Mouse (Mus musculus) embryonic facial prominence, embryonic 14.5 days (tissue): ENCODE data around the gene Clip3. TPM values are rescaled to one million over a fixed set of nuclear protein-coding genes. Genes with fewer than 3 reads are reported as not detected.

ENCODE experiments used
- ATAC-seq: fragments of 200-750 bp; cut with Nextera tagmentation; 2 replicates; pipeline ENCODE4 v1.8.0; 2017; ENCODE audit warnings: low read depth, moderate number of reproducible peaks, moderate TSS enrichment
- DNase-seq: peaks from one replicate; pipeline ENCODE4 v3.0.0-alpha.2; 2015; ENCODE audit warnings: low spot score
- H3K27ac ChIP-seq: fragments of 300-500 bp; sonication (generic); replicated peaks from 2 replicates; pipeline ENCODE4 v1.5.1; 2014; ENCODE audit warnings: low read depth, mild to moderate bottlenecking, low read length, moderate library complexity
- H3K27me3 ChIP-seq: fragments of 300-500 bp; sonication (generic); replicated peaks from 2 replicates; pipeline ENCODE4 v1.6.1; 2014; ENCODE audit warnings: low read length; ENCODE audit not compliant: control insufficient read depth, insufficient read depth
- H3K36me3 ChIP-seq: fragments of 300-500 bp; sonication (generic); 2 replicates; pipeline ENCODE4 v1.6.1; 2014; ENCODE audit warnings: low read length, mixed read lengths; ENCODE audit not compliant: control insufficient read depth, insufficient read depth
- H3K4me1 ChIP-seq: fragments of 300-500 bp; sonication (generic); 2 replicates; pipeline ENCODE4 v1.6.1; 2014; ENCODE audit warnings: antibody characterized with exemption, low read length; ENCODE audit not compliant: control insufficient read depth, insufficient read depth
- H3K4me2 ChIP-seq: fragments of 300-500 bp; sonication (generic); 2 replicates; pipeline ENCODE4 v1.6.1; 2014; ENCODE audit warnings: low read depth, mild to moderate bottlenecking, low read length, moderate library complexity, mixed read lengths
- H3K4me3 ChIP-seq: fragments of 300-500 bp; sonication (generic); 2 replicates; pipeline ENCODE4 v1.5.1; 2014; ENCODE audit warnings: low read depth, mild to moderate bottlenecking, low read length
- H3K9ac ChIP-seq: fragments of 300-500 bp; sonication (generic); 2 replicates; pipeline ENCODE4 v1.6.1; 2014; ENCODE audit warnings: low read depth, mild to moderate bottlenecking, low read length, moderate library complexity, mixed read lengths
- H3K9me3 ChIP-seq: fragments of 300-500 bp; sonication (generic); 2 replicates; pipeline ENCODE4 v1.6.1; 2016; ENCODE audit warnings: low read length; ENCODE audit not compliant: control insufficient read depth
- WGBS: fragments of 180-500 bp; shearing (Covaris S2); extraction: QIAGEN DNeasy Blood & Tissue Kit; methylation state at CpG from one replicate; pipeline ENCODE4 v1.1.7; 2014; 5-methylcytosine and 5-hydroxymethylcytosine counted together
- polyA plus RNA-seq: library from polyadenylated mRNA; unstranded; fragments of >200 nt; fragmentation: Nextera tagmentation; extraction: Ambion mirVana; gene quantifications from 2 replicates; pipeline ENCODE4 v1.2.1, GENCODE M21; 2014

Clip3 gene
- polyA plus RNA-seq, 1 experiment from 2014 or later: 51.8 TPM

DNA sequence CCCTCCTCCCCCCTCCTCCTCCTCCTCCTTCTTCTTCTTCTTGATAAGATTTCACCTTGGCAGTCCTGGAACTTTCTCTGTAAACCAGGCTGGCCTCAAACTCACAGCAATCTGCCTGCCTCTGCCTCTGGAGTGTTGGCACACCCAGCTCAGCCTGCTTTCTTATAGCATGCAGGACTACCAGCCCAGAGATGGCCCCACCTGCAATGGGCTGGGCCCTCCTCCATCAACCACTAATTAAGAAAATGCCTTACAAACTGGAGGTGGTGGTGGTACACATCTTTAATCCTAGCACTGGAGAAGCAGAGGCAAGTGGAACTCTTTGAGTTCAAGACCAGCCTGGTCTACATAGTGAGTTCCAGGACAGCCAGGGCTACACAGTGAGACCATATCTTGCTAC, 34.9 kb downstream of the Clip3 start:
- Histone ChIP-seq H3K9me3 (no peaks in the 10 kb centered on the region), H3K27me3 (no peaks in the 10 kb centered on the region), H3K27ac (no peak overlapping the region), H3K4me3 (no peak overlapping the region), H3K9ac (no peak overlapping the region), H3K4me2 (no peak overlapping the region), H3K4me1 (0 out of 2 replicates have a peak, but pooled peaks cover under 1% of the 10 kb centered on the region), H3K36me3 (no peaks in the 10 kb centered on the region)
- DNase-seq: no peak
- no peak for ATAC-seq

DNA sequence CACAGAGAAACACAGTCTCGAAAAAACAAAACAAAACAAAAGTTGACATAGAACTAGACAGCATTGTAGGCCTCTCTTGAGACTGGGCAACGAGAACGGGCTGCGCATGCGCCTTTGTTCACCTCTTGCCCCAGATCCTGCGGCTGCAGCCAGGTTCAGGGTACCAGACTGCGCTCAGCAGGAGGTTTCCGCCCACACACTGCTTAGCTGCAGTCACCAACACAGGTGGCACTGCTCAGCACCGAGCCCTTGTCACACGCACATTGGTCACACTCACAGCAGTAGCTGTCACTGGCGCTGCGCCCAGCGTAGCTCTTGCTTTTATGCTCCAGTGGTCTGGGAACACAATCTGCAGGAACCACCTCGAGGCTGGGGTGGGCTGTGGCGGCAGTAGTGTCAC, 35.6 kb downstream of the Clip3 start:
- Histone ChIP-seq H3K27ac (no peak overlapping the region), H3K9me3 (no peaks in the 10 kb centered on the region), H3K4me1 (no peaks in the 10 kb centered on the region), H3K9ac (0 out of 2 replicates have a peak overlapping the region, but pooled peaks have one; percentile 11), H3K4me2 (no peak overlapping the region), H3K36me3 (no peaks in the 10 kb centered on the region), H3K4me3 (no peak overlapping the region), H3K27me3 (no peaks in the 10 kb centered on the region)
- DNase-seq: peak; percentile 57
- ATAC-seq: no peak
- 54% methylated on average over 15 of the region's 15 CpGs for WGBS

DNA sequence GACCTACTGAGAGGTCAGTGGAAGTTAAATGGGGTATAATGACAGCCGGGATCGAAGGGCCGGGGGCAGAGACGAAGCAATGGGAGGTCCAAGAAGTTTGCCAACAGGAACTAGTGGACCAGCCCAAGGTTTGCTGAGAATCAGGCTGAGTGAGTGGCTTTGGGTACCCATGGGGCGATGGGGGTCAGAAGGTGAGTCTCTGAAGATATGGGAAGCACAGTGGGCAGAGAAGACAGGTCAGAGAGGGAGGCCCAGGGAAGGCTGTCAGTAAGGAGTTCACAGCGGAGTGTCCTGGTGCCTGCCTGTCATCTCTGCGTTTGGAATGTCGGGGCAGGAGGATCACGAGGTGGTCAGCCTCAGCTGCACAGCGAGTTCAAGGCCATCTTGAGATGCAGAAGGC, 36.9 kb downstream of the Clip3 start:
- H3K4me1 ChIP-seq: peaks cover 1% of the 10 kb centered on the region; the same call in 1 of the 2 replicates
- ATAC-seq: no peak
- no peak overlapping the region for H3K4me2 ChIP-seq
- H3K36me3 ChIP-seq: no peaks in the 10 kb centered on the region
- no peak for DNase-seq
- no peak overlapping the region for H3K27ac ChIP-seq
- no peak overlapping the region for H3K4me3 ChIP-seq
- H3K9me3 ChIP-seq: no peaks in the 10 kb centered on the region
- 47% methylated on average over 10 of the region's 10 CpGs for WGBS
- no peaks in the 10 kb centered on the region for H3K27me3 ChIP-seq
- no peak overlapping the region for H3K9ac ChIP-seq

DNA sequence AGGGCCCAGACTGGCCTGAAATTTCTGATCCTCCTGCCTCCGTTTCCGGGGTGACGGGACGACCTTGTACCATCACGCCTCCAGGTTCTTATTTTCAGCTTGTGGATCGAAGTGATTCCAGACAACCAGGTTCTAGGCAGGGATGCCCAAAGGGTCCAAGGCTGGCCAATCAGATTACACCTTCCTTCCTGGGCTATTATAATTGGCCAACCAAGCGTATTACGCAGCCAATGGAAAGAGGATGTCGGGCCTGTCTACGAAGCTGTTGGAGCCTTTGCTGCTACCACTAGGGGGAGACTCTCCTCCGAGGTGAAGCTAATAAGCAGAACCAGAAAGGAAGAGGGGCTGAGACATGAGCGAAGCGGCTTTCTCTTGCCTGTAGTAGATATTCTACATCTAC, 40.4 kb downstream of the Clip3 start:
- H3K4me2 ChIP-seq: peak overlapping the region; percentile 26; the same call in 1 of the 2 replicates
- DNase-seq: peak; percentile 94
- H3K27me3 ChIP-seq: peaks cover 6% of the 10 kb centered on the region
- H3K4me3 ChIP-seq: peak overlapping the region; percentile 8; the same call in 1 of the 2 replicates
- H3K27ac ChIP-seq: no peak overlapping the region
- no peak overlapping the region for H3K9ac ChIP-seq
- 8% methylated on average over 13 of the region's 13 CpGs for WGBS
- no peaks in the 10 kb centered on the region for H3K36me3 ChIP-seq
- ATAC-seq: peak; percentile 84
- peaks cover 8% of the 10 kb centered on the region; the same call in 1 of the 2 replicates for H3K4me1 ChIP-seq
- no peaks in the 10 kb centered on the region for H3K9me3 ChIP-seq

DNA sequence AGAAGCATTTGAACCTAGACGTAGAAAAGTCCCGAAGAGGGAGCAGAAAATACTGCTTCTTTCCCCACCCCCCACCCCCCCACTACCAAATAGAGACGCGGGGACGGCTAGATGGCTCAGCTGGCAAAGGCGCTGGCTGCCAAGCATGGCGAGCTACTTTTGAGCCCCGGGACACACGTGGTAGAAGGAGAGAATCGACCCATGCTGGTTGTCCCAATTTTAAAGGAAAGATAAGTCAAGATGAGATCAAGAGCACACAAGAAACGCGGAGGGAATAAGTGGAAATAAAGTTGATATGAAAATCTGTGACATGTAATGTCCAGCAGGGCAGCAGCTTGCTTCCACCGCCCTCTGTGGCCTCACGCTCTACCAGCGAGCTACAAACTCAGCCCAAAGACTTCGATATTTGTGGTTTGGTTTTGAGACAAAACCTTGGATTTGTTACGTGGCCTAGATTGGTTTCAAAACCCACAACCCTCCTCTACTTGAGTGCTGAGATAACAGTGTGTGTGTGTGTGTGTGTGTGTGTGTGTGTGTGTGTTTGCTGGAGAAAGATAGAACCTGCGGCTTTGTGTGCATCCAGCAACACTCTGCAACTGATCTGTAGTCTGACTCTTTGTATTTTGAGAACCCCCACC, 41.2 kb downstream of the Clip3 start:
- Histone ChIP-seq H3K4me3 (no peak overlapping the region), H3K27ac (no peak overlapping the region), H3K9ac (no peak overlapping the region), H3K27me3 (peaks cover 6% of the 10 kb centered on the region), H3K4me2 (no peak overlapping the region), H3K9me3 (no peaks in the 10 kb centered on the region), H3K4me1 (peaks cover 8% of the 10 kb centered on the region; the same call in 1 of the 2 replicates), H3K36me3 (no peaks in the 10 kb centered on the region)
- 63% methylated on average over 18 of the region's 18 CpGs for WGBS
- ATAC-seq (no peak), DNase-seq (no peak)

DNA sequence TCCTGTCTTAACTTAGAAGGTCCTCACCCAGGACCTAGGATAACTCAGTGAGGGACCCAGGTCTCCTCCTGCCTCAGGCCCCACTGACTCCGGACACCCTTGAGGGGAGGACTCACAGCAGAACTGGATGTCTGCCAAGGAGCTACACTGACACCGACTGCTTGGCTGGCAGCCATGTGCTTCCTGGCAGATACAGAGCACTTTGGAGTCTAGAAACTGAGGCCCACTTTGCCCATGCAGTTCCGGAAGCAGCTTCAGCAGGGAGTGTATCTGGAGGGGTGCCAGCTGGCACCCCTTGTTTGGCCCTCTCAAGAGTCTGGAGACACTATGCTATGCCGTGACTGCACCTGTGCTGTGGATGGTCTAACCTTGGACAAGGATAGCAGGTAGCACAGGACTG, 41.9 kb downstream of the Clip3 start:
- no peak overlapping the region; the same call in 1 of the 2 replicates for H3K27ac ChIP-seq
- no peaks in the 10 kb centered on the region for H3K36me3 ChIP-seq
- no peak overlapping the region for H3K4me3 ChIP-seq
- H3K27me3 ChIP-seq: peaks cover 6% of the 10 kb centered on the region
- H3K4me2 ChIP-seq: no peak overlapping the region
- ATAC-seq: peak; percentile 55
- WGBS: 17% methylated on average over 4 of the region's 4 CpGs
- 0 out of 2 replicates have a peak overlapping the region, but pooled peaks have one; percentile 19 for H3K9ac ChIP-seq
- no peaks in the 10 kb centered on the region for H3K9me3 ChIP-seq
- DNase-seq: peak; percentile 92
- peaks cover 8% of the 10 kb centered on the region; the same call in 1 of the 2 replicates for H3K4me1 ChIP-seq

DNA sequence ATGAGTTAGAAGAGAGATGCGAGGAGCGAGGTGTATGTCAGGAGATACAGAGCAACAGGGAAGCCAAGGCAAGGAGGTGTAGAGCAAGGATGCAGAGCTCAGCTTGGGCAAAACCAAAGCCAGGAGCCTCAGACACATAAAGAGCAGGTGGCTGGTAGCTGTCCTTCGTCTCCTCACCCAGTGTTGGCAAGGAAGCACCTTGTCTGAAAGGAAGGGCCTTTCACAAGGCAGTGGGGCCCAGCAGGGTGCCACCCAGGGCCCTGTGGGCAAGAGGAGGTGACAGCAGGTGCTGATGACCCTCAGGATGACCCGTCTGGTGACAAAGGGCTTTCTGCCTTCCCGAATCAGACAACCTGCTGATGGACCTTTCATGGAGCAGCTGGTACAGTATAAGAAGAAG, 43.0 kb downstream of the Clip3 start:
- ATAC-seq (no peak), DNase-seq (no peak)
- no peak overlapping the region for H3K4me2 ChIP-seq
- H3K36me3 ChIP-seq: no peaks in the 10 kb centered on the region
- WGBS: 65% methylated on average over 5 of the region's 5 CpGs
- H3K27ac ChIP-seq: no peak overlapping the region
- no peak overlapping the region for H3K4me3 ChIP-seq
- no peaks in the 10 kb centered on the region for H3K9me3 ChIP-seq
- H3K9ac ChIP-seq: no peak overlapping the region
- peaks cover 6% of the 10 kb centered on the region for H3K27me3 ChIP-seq
- H3K4me1 ChIP-seq: peaks cover 8% of the 10 kb centered on the region; the same call in 1 of the 2 replicates

DNA sequence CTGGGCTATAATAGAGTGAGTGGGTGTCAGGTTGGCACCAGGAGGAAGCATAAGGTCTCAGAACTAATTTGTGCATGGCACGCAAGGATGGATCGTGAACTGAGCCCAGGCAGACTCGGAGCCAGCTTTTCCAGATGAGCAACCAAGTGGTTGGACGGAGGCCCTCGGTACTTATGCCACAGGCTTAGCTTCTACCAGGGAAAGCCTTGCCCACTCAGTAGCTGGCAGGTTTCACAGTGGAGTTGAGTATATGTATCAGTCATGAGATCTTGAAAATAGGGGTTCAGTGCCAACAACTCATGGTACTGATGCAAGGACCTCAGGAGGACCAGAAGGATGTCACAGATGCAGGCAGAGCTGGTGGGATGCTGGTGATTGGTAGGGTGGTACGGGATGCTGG, 44.2 kb downstream of the Clip3 start:
- ATAC-seq: no peak
- WGBS: 79% methylated on average over 6 of the region's 6 CpGs

DNA sequence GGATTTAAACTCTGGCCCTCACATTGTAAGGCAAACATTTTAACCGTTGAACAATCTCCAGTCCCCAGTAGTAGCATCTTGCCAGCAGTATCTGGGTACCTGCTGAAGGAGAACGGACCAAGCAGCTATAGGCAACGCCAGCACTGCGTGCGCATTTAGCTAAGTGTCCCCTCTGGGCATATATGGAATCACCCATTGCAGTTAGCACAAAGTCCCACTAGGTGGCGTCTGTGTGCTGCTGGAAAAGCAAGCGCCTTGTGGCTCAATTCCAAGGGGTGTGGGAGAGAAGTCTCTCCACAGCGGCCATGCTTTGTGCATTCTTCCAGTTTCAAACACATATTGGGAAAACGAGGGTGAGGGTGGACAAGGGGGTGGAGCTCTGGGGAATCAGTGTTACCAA, 44.9 kb downstream of the Clip3 start:
- Histone ChIP-seq H3K4me3 (no peak overlapping the region), H3K9ac (no peak overlapping the region), H3K36me3 (no peaks in the 10 kb centered on the region), H3K27ac (no peak overlapping the region), H3K9me3 (no peaks in the 10 kb centered on the region), H3K4me2 (no peak overlapping the region), H3K4me1 (peaks cover 8% of the 10 kb centered on the region; the same call in 1 of the 2 replicates), H3K27me3 (peaks cover 6% of the 10 kb centered on the region)
- WGBS: 5% methylated on average over 9 of the region's 9 CpGs
- DNase-seq (peak; percentile 93), ATAC-seq (peak; percentile 9; the same call in 1 of the 2 replicates)

More for the DNA sequence above, 44.2 kb downstream of the Clip3 start:
- Histone ChIP-seq H3K27ac (no peak overlapping the region), H3K27me3 (peaks cover 6% of the 10 kb centered on the region), H3K4me2 (no peak overlapping the region), H3K9ac (no peak overlapping the region), H3K9me3 (no peaks in the 10 kb centered on the region), H3K36me3 (no peaks in the 10 kb centered on the region), H3K4me3 (no peak overlapping the region), H3K4me1 (peaks cover 8% of the 10 kb centered on the region; the same call in 1 of the 2 replicates)
- DNase-seq: no peak
